Mouse (Mus musculus): ENCODE results near the gene Rnps1. TPM values are rescaled to one million over a fixed set of nuclear protein-coding genes. Genes with fewer than 3 reads are reported as not detected.
"Not testable (repeated sequence)": the region's sequence is repeated elsewhere in the genome, so short reads cannot be mapped to it uniquely, and the experiment has no call there.

The Rnps1 gene
- total RNA-seq, 2 experiments from 2014 or later: 134 to 138 TPM

GRCm38 (mm10) chr17:24425905-24426304, 11.5 kb downstream of the Rnps1 start:
- no peak for DNase-seq (ENCODE audit: low spot score in 2 of 2)
- intact Hi-C loops (cut with DNase I): no loop called here

GRCm38 (mm10) chr17:24426471-24427169, 12.3 kb downstream of the Rnps1 start, which contains the start of gene Eci1:
Gene Eci1, plus strand, starts transcription at chr17:24426641.
- intact Hi-C loops (cut with DNase I): no loop called here
- DNase-seq (ENCODE audit: low spot score in 2 of 2): peak; percentile 88 to 93

- intact Hi-C loops (cut with DNase I): no loop called here
- DNase-seq (ENCODE audit: low spot score in 2 of 2): no peak
Measured at GRCm38 (mm10) chr17:24427170-24427557, 12.8 kb downstream of the Rnps1 start.

GRCm38 (mm10) chr17:24429201-24429983, 15.0 kb downstream of the Rnps1 start:
- DNase-seq (ENCODE audit: low spot score in 2 of 2): no peak

GRCm38 (mm10) chr17:24437016-24437415, 22.7 kb downstream of the Rnps1 start:
- intact Hi-C loops (cut with DNase I): no loop called here
- DNase-seq (ENCODE audit: low spot score in 2 of 2): peak in 1 of 2 experiments; percentile 50

More at GRCm38 (mm10) chr17:24429201-24429983, 15.0 kb downstream of the Rnps1 start:
- intact Hi-C loops (cut with DNase I): no loop called here

- intact Hi-C loops (cut with DNase I): no loop called here
- no peak for DNase-seq (ENCODE audit: low spot score in 2 of 2)
Measured at GRCm38 (mm10) chr17:24440377-24440776, 26.0 kb downstream of the Rnps1 start.

- intact Hi-C loops (cut with DNase I): no loop called here
- no peak for DNase-seq (ENCODE audit: low spot score in 2 of 2)
Measured at GRCm38 (mm10) chr17:24441148-24441547, 26.8 kb downstream of the Rnps1 start.

GRCm38 (mm10) chr17:24442107-24442506, 27.7 kb downstream of the Rnps1 start:
- DNase-seq (ENCODE audit: low spot score in 2 of 2): no peak
- intact Hi-C loops (cut with DNase I): no loop called here

GRCm38 (mm10) chr17:24442632-24443155, 28.3 kb downstream of the Rnps1 start, which contains the start of gene Dnase1l2:
Gene Dnase1l2, minus strand, starts transcription at chr17:24443105.
- intact Hi-C loops (cut with DNase I): no loop called here
- DNase-seq (ENCODE audit: low spot score in 2 of 2): no peak

- peak in 1 of 2 experiments; percentile 63 for DNase-seq (ENCODE audit: low spot score in 2 of 2)
- intact Hi-C loops (cut with DNase I): no loop called here
Measured at GRCm38 (mm10) chr17:24443409-24443808, 29.0 kb downstream of the Rnps1 start.

- DNase-seq (ENCODE audit: low spot score in 2 of 2): no peak
- intact Hi-C loops (cut with DNase I): no loop called here
Measured at GRCm38 (mm10) chr17:24446590-24446989, 32.2 kb downstream of the Rnps1 start.

GRCm38 (mm10) chr17:24449507-24449906, 35.1 kb downstream of the Rnps1 start:
- intact Hi-C loops (cut with DNase I): no loop called here

GRCm38 (mm10) chr17:24451220-24451619, 36.9 kb downstream of the Rnps1 start:
- intact Hi-C loops (cut with DNase I): loop anchor here (5.0 kb wide), 1 partner anchor 34 kb away; no protein-coding TSS in a partner anchor
- DNase-seq (ENCODE audit: low spot score in 2 of 2): no peak

More at GRCm38 (mm10) chr17:24449507-24449906, 35.1 kb downstream of the Rnps1 start:
- no peak for DNase-seq (ENCODE audit: low spot score in 2 of 2)

GRCm38 (mm10) chr17:24453372-24453771, 39.0 kb downstream of the Rnps1 start:
- DNase-seq (ENCODE audit: low spot score in 2 of 2): no peak
- intact Hi-C loops (cut with DNase I): loop anchor here (5.0 kb wide), 1 partner anchor 36 kb away; no protein-coding TSS in a partner anchor

- no peak for DNase-seq (ENCODE audit: low spot score in 2 of 2)
- intact Hi-C loops (cut with DNase I): loop anchor here (5.0 kb wide), 1 partner anchor 37 kb away; no protein-coding TSS in a partner anchor
Measured at GRCm38 (mm10) chr17:24454218-24454755, 39.9 kb downstream of the Rnps1 start.

- peak; percentile 98 to 100 for DNase-seq (ENCODE audit: low spot score in 2 of 2)
- intact Hi-C loops (cut with DNase I): loop anchor here (5.0 kb wide), 1 partner anchor 38 kb away; no protein-coding TSS in a partner anchor
Measured at GRCm38 (mm10) chr17:24454756-24455522, 40.6 kb downstream of the Rnps1 start.

GRCm38 (mm10) chr17:24455523-24456206, 41.3 kb downstream of the Rnps1 start:
- intact Hi-C loops (cut with DNase I); DNase-seq (ENCODE audit: low spot score in 2 of 2): not testable (repeated sequence)

- intact Hi-C loops (cut with DNase I): no loop called here
- DNase-seq (ENCODE audit: low spot score in 2 of 2): no peak
Measured at GRCm38 (mm10) chr17:24461580-24461979, 47.2 kb downstream of the Rnps1 start.

GRCm38 (mm10) chr17:24462932-24463331, 48.6 kb downstream of the Rnps1 start:
- no peak for DNase-seq (ENCODE audit: low spot score in 2 of 2)
- intact Hi-C loops (cut with DNase I): no loop called here
